Mouse (Mus musculus) embryonic facial prominence, embryonic 14.5 days (tissue): ENCODE measurements at regions not wholly inside any gene's neighbourhood (a gene's known extent, or its start where the extent isn't known, plus 50 kb on each side); places are given as distances from the start of the nearest gene placed in this dataset.

Experiments
- ATAC-seq: fragments of 200-750 bp; cut with Nextera tagmentation; 2 replicates; pipeline ENCODE4 v1.8.0; 2017; ENCODE audit warnings: low read depth, moderate number of reproducible peaks, moderate TSS enrichment
- DNase-seq: peaks from one replicate; pipeline ENCODE4 v3.0.0-alpha.2; 2015; ENCODE audit warnings: low spot score
- H3K27ac ChIP-seq: fragments of 300-500 bp; sonication (generic); replicated peaks from 2 replicates; pipeline ENCODE4 v1.5.1; 2014; ENCODE audit warnings: low read depth, mild to moderate bottlenecking, low read length, moderate library complexity
- H3K27me3 ChIP-seq: fragments of 300-500 bp; sonication (generic); replicated peaks from 2 replicates; pipeline ENCODE4 v1.6.1; 2014; ENCODE audit warnings: low read length; ENCODE audit not compliant: control insufficient read depth, insufficient read depth
- H3K36me3 ChIP-seq: fragments of 300-500 bp; sonication (generic); 2 replicates; pipeline ENCODE4 v1.6.1; 2014; ENCODE audit warnings: low read length, mixed read lengths; ENCODE audit not compliant: control insufficient read depth, insufficient read depth
- H3K4me1 ChIP-seq: fragments of 300-500 bp; sonication (generic); 2 replicates; pipeline ENCODE4 v1.6.1; 2014; ENCODE audit warnings: antibody characterized with exemption, low read length; ENCODE audit not compliant: control insufficient read depth, insufficient read depth
- H3K4me2 ChIP-seq: fragments of 300-500 bp; sonication (generic); 2 replicates; pipeline ENCODE4 v1.6.1; 2014; ENCODE audit warnings: low read depth, mild to moderate bottlenecking, low read length, moderate library complexity, mixed read lengths
- H3K4me3 ChIP-seq: fragments of 300-500 bp; sonication (generic); 2 replicates; pipeline ENCODE4 v1.5.1; 2014; ENCODE audit warnings: low read depth, mild to moderate bottlenecking, low read length
- H3K9ac ChIP-seq: fragments of 300-500 bp; sonication (generic); 2 replicates; pipeline ENCODE4 v1.6.1; 2014; ENCODE audit warnings: low read depth, mild to moderate bottlenecking, low read length, moderate library complexity, mixed read lengths
- H3K9me3 ChIP-seq: fragments of 300-500 bp; sonication (generic); 2 replicates; pipeline ENCODE4 v1.6.1; 2016; ENCODE audit warnings: low read length; ENCODE audit not compliant: control insufficient read depth
- WGBS: fragments of 180-500 bp; shearing (Covaris S2); extraction: QIAGEN DNeasy Blood & Tissue Kit; methylation state at CpG from one replicate; pipeline ENCODE4 v1.1.7; 2014; 5-methylcytosine and 5-hydroxymethylcytosine counted together

- DNase-seq (no peak), ATAC-seq (no peak)
- 80% methylated on average over 3 of the region's 3 CpGs for WGBS
- Histone ChIP-seq H3K27ac (no peak overlapping the region), H3K4me3 (no peak overlapping the region), H3K4me1 (no peaks in the 10 kb centered on the region), H3K36me3 (no peaks in the 10 kb centered on the region), H3K27me3 (no peaks in the 10 kb centered on the region), H3K9me3 (no peaks in the 10 kb centered on the region), H3K9ac (no peak overlapping the region), H3K4me2 (no peak overlapping the region)
These were observed 817.5 kb upstream of the Lcorl start for GRCm38 (mm10) chr5:46674810-46675502.

GRCm38 (mm10) chr5:46673413-46673812 lies 816.0 kb upstream of the Lcorl start:
- Histone ChIP-seq H3K4me2 (no peak overlapping the region), H3K9ac (no peak overlapping the region), H3K27ac (no peak overlapping the region), H3K4me1 (no peaks in the 10 kb centered on the region), H3K4me3 (no peak overlapping the region), H3K27me3 (no peaks in the 10 kb centered on the region), H3K9me3 (no peaks in the 10 kb centered on the region), H3K36me3 (no peaks in the 10 kb centered on the region)
- DNase-seq (no peak), ATAC-seq (no peak)
- WGBS, result 54% methylated on average over 1 of the region's 1 CpGs

- 53% methylated on average over 2 of the region's 2 CpGs for WGBS
- no peak for ATAC-seq
- no peaks in the 10 kb centered on the region for H3K27me3 ChIP-seq
These were observed 813.1 kb upstream of the Lcorl start for GRCm38 (mm10) chr5:46670484-46670883.

GRCm38 (mm10) chr5:46666250-46666649 lies 808.8 kb upstream of the Lcorl start:
- Histone ChIP-seq H3K9ac (no peak overlapping the region), H3K4me2 (no peak overlapping the region), H3K36me3 (no peaks in the 10 kb centered on the region), H3K27me3 (no peaks in the 10 kb centered on the region), H3K27ac (no peak overlapping the region), H3K4me1 (no peaks in the 10 kb centered on the region), H3K4me3 (no peak overlapping the region), H3K9me3 (no peaks in the 10 kb centered on the region)
- 22% methylated on average over 3 of the region's 3 CpGs for WGBS
- DNase-seq (peak; percentile 36), ATAC-seq (peak; percentile 75; the same call in 1 of the 2 replicates)

More at GRCm38 (mm10) chr5:46670484-46670883, 813.1 kb upstream of the Lcorl start:
- H3K4me3 ChIP-seq, result no peak overlapping the region
- DNase-seq, result peak; percentile 10
- H3K27ac ChIP-seq, result no peak overlapping the region
- H3K4me2 ChIP-seq, result no peak overlapping the region
- H3K4me1 ChIP-seq, result no peaks in the 10 kb centered on the region
- H3K9ac ChIP-seq, result no peak overlapping the region
- H3K9me3 ChIP-seq, result no peaks in the 10 kb centered on the region
- no peaks in the 10 kb centered on the region for H3K36me3 ChIP-seq

GRCm38 (mm10) chr5:46657065-46657464 lies 799.6 kb upstream of the Lcorl start:
- no peak for ATAC-seq

GRCm38 (mm10) chr5:46654189-46654588 lies 796.8 kb upstream of the Lcorl start:
- WGBS, result 95% methylated on average over 1 of the region's 1 CpGs
- no peak for ATAC-seq

More at GRCm38 (mm10) chr5:46657065-46657464, 799.6 kb upstream of the Lcorl start:
- Histone ChIP-seq H3K9me3 (no peaks in the 10 kb centered on the region), H3K9ac (no peak overlapping the region), H3K4me1 (no peaks in the 10 kb centered on the region), H3K27ac (no peak overlapping the region), H3K4me2 (no peak overlapping the region), H3K27me3 (no peaks in the 10 kb centered on the region), H3K36me3 (no peaks in the 10 kb centered on the region), H3K4me3 (no peak overlapping the region)
- no peak for DNase-seq

GRCm38 (mm10) chr5:46643009-46643408 lies 785.6 kb upstream of the Lcorl start:
- H3K9ac ChIP-seq, result no peak overlapping the region
- no peak overlapping the region for H3K27ac ChIP-seq
- DNase-seq, result no peak
- no peaks in the 10 kb centered on the region for H3K4me1 ChIP-seq
- H3K36me3 ChIP-seq, result no peaks in the 10 kb centered on the region
- no peaks in the 10 kb centered on the region for H3K27me3 ChIP-seq
- WGBS, result 70% methylated on average over 2 of the region's 2 CpGs
- no peak overlapping the region for H3K4me2 ChIP-seq
- no peaks in the 10 kb centered on the region for H3K9me3 ChIP-seq
- no peak overlapping the region for H3K4me3 ChIP-seq
- ATAC-seq, result no peak

More at GRCm38 (mm10) chr5:46654189-46654588, 796.8 kb upstream of the Lcorl start:
- Histone ChIP-seq H3K36me3 (no peaks in the 10 kb centered on the region), H3K4me2 (no peak overlapping the region), H3K27me3 (no peaks in the 10 kb centered on the region), H3K27ac (no peak overlapping the region), H3K9ac (no peak overlapping the region), H3K4me3 (no peak overlapping the region), H3K9me3 (no peaks in the 10 kb centered on the region), H3K4me1 (no peaks in the 10 kb centered on the region)
- no peak for DNase-seq

GRCm38 (mm10) chr5:46635116-46635668 lies 777.8 kb upstream of the Lcorl start:
- H3K36me3 ChIP-seq, result no peaks in the 10 kb centered on the region
- H3K27me3 ChIP-seq, result no peaks in the 10 kb centered on the region
- H3K9ac ChIP-seq, result no peak overlapping the region
- DNase-seq (no peak), ATAC-seq (no peak)
- no peaks in the 10 kb centered on the region for H3K4me1 ChIP-seq
- H3K4me2 ChIP-seq, result no peak overlapping the region
- H3K4me3 ChIP-seq, result no peak overlapping the region
- H3K9me3 ChIP-seq, result no peaks in the 10 kb centered on the region
- H3K27ac ChIP-seq, result no peak overlapping the region
